17 mouse cellular contexts compared by ENCODE assay signal in the genomic region with DNA sequence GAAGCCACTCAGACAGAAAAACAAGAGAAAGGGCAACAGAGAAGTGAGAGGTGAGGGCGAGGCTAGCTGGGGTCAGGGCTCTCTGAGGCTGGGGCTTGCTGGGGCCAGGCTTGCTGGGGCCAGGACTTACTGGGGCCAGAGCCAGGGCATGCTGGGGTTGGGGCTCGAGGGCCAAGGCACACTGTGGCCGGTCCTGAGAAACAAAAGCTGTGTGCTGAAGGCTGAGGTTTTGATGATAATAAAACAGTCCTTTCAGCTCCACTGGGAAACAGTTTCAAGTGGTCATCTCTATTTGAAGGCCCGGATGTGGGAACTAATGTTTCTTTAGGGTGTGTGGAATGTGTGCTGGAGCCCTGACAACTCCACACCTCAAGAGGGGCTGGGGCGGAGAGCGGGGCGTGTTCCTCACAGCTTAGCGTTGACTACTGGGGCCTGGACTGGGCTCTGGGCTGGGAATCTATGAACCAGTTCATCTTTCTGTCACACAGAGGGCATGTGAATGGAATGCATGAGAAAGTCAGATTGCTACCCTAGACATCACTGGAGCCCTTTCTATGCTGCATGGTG.
DNase-seq lines count a peak whose midpoint lies in the region; ATAC-seq and TF ChIP-seq lines count a peak whose summit lies in the region.
"Had no signal": no experiment of that assay in that cellular context is flagged by ENCODE, and none has a peak within 500 bp of the region (broad histone marks: within the 10 kb centered on the region; RNA-seq: fewer than 3 reads in every experiment).

No protein-coding gene starts in this region.

- H3K4me2 ChIP-seq in heart, embryonic 13.5 days: no peak overlapping the region
- H3K4me2 ChIP-seq in limb, embryonic 12.5 days: no peak overlapping the region
- H3K4me2 ChIP-seq in lung, embryonic 14.5 days: no peak overlapping the region
- H3K4me2 ChIP-seq: hindbrain, embryonic 14.5 days had no signal

- no peak overlapping the region for H3K4me3 ChIP-seq in heart, embryonic 13.5 days
- H3K4me3 ChIP-seq in limb, embryonic 12.5 days (replicated peaks): no peak overlapping the region
- no peak overlapping the region for H3K4me3 ChIP-seq in limb, embryonic 10.5 days
- no peak overlapping the region for H3K4me3 ChIP-seq in lung, embryonic 14.5 days (ENCODE audit: low read depth, low read length)

- no peaks in the 10 kb centered on the region for H3K27me3 ChIP-seq in heart, embryonic 13.5 days (replicated peaks)
- peaks cover 5% of the 10 kb centered on the region; the same call in 1 of the 2 replicates for H3K27me3 ChIP-seq in limb, embryonic 12.5 days
- H3K27me3 ChIP-seq in limb, embryonic 10.5 days (ENCODE audit: low read depth, poor library complexity, severe bottlenecking): no peaks in the 10 kb centered on the region
- H3K27me3 ChIP-seq in lung, embryonic 14.5 days (ENCODE audit: insufficient read depth, low read length): no peaks in the 10 kb centered on the region
- H3K27me3 ChIP-seq: CH12.LX had no signal

- H3K9ac ChIP-seq in heart, embryonic 13.5 days: no peak overlapping the region
- H3K9ac ChIP-seq in limb, embryonic 12.5 days (replicated peaks): no peak overlapping the region
- H3K9ac ChIP-seq in lung, embryonic 14.5 days: no peak overlapping the region
- H3K9ac ChIP-seq: hindbrain, embryonic 14.5 days had no signal

- DNase-seq in heart, postnatal 36 days: no peak
- no peak for DNase-seq in limb, embryonic 10.5 days (ENCODE audit: low spot score)
- DNase-seq in lung, embryonic 14.5 days: peak; percentile 64
- peak; percentile 66 for DNase-seq in lung, postnatal 36 days
- no peak for DNase-seq in right cerebral cortex, postnatal 10 days (ENCODE audit: low spot score in 2 of 2)
- no peak for DNase-seq in layer of hippocampus, adult 11-12 months (ENCODE audit: low spot score)
- DNase-seq: cerebellum, adult 11-12 months; cerebellum, postnatal 14 days; gastrocnemius, postnatal 36 days; kidney, postnatal 14 days; liver had no signal

- 0 out of 2 replicates have a peak, but pooled peaks cover 3% of the 10 kb centered on the region for H3K36me3 ChIP-seq in heart, embryonic 13.5 days
- H3K36me3 ChIP-seq in limb, embryonic 12.5 days: no peaks in the 10 kb centered on the region
- H3K36me3 ChIP-seq in limb, embryonic 10.5 days: no peaks in the 10 kb centered on the region
- no peaks in the 10 kb centered on the region for H3K36me3 ChIP-seq in lung, embryonic 14.5 days (ENCODE audit: insufficient read depth)

- H3K4me1 ChIP-seq in heart, embryonic 13.5 days: peaks cover 23% of the 10 kb centered on the region
- H3K4me1 ChIP-seq in limb, embryonic 12.5 days (replicated peaks): peaks cover 4% of the 10 kb centered on the region; the same call in 1 of the 2 replicates
- H3K4me1 ChIP-seq in limb, embryonic 10.5 days: peaks cover 11% of the 10 kb centered on the region
- H3K4me1 ChIP-seq in lung, embryonic 14.5 days (ENCODE audit: insufficient read depth): peaks cover 5% of the 10 kb centered on the region; the same call in 1 of the 2 replicates

- no peak for ATAC-seq in heart, embryonic 13.5 days (ENCODE audit: extremely low read depth, insufficient number of reproducible peaks, low FRiP score, low TSS enrichment)
- no peak for ATAC-seq in limb, embryonic 12.5 days (ENCODE audit: insufficient number of reproducible peaks, insufficient read depth, low FRiP score, low TSS enrichment, low read depth)
- ATAC-seq in lung, embryonic 14.5 days (ENCODE audit: insufficient read depth): peak; percentile 91
- ATAC-seq: forebrain, embryonic 14.5 days; intestine, postnatal 0 days had no signal

- 35% methylated on average over 8 of the region's 8 CpGs for WGBS in heart, embryonic 13.5 days
- whole genome bisulfite sequencing in limb, embryonic 12.5 days: 74% methylated on average over 8 of the region's 8 CpGs
- WGBS in limb, embryonic 10.5 days: 81% methylated on average over 8 of the region's 8 CpGs
- 42% methylated on average over 8 of the region's 8 CpGs for WGBS in lung, embryonic 14.5 days

- H3K27ac ChIP-seq in heart, embryonic 13.5 days (replicated peaks): peak overlapping the region; percentile 66; the same call in 1 of the 2 replicates
- peak overlapping the region; percentile 7; the same call in 1 of the 2 replicates for H3K27ac ChIP-seq in limb, embryonic 12.5 days
- H3K27ac ChIP-seq in limb, embryonic 10.5 days: no peak overlapping the region
- peak overlapping the region; percentile 75 for H3K27ac ChIP-seq in lung, embryonic 14.5 days (ENCODE audit: low read depth)
- H3K27ac ChIP-seq: hindbrain, embryonic 14.5 days had no signal

- H3K9me3 ChIP-seq in heart, embryonic 13.5 days: no peaks in the 10 kb centered on the region
- no peaks in the 10 kb centered on the region for H3K9me3 ChIP-seq in limb, embryonic 12.5 days
- no peaks in the 10 kb centered on the region for H3K9me3 ChIP-seq in limb, embryonic 10.5 days (replicated peaks)
- H3K9me3 ChIP-seq in lung, embryonic 14.5 days (ENCODE audit: low read depth, low read length): no peaks in the 10 kb centered on the region

- TF ChIP-seq CTCF in lung, embryonic 14.5 days (IDR thresholded peaks at IDR 0.05; ENCODE audit: low read depth): no peak

- intact Hi-C loops in heart, postnatal 36 days (cut with DNase I): no loop called here

Comparison
In these comparisons a context has a peak if more than half of its experiments do, and no peak if none do; other contexts are left out.
1. DNase-seq: peak in lung, embryonic 14.5 days (single experiment) and lung, postnatal 36 days (single experiment); none in heart, postnatal 36 days (0 of 2), limb, embryonic 10.5 days (single experiment), right cerebral cortex, postnatal 10 days (0 of 2) and layer of hippocampus, adult 11-12 months (single experiment).